Mouse (Mus musculus) heart, postnatal 25 days (tissue): ENCODE measurements around the gene BC017158. TPM values are rescaled to one million over a fixed set of nuclear protein-coding genes. Genes with fewer than 3 reads are reported as not detected.
A peak's percentile ranks its signal among the peaks of the same experiment; 100 is the strongest.

Experiments used
- DNase-seq: peaks from one replicate; pipeline ENCODE4 v3.0.0; 2022; ENCODE audit warnings: low spot score
- intact Hi-C: fragments of 180-260 bp; cut with DNase I; formaldehyde crosslinking; loops from one replicate; pipeline ENCODE4 v1.15.1; 2025
- total RNA-seq, 2 experiments: library from RNA; stranded (reverse); gene quantifications; 2 replicates each; pipeline ENCODE4 v1.2.3; 2021

BC017158 gene
- total RNA-seq, 2 experiments from 2014 or later, result 6.1 to 6.4 TPM

DNA sequence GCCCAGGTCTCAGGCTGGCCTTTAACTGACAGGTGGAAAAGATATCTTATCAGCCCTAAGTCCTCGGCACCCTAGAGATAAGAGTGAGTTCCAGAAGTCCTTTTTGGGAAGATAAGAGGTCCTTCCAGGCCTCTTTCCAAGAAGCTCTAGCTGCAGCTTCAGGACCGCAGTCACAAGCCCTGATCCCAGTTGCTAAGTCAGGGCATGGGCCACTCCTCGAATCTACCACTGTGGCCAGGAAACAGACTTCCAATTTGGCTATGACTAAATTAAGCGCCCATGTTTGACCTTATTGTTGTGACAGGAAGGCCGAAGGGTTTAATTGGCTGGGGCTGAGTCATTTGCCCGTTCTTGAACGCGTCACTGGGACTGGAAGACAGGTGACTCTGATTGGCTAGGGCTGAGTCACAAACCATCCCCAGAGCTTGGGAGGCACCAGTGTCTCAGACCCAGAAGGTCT lies 12.3 kb upstream of the BC017158 start:
- intact Hi-C loops, result no loop called here
- peak; percentile 35 for DNase-seq

GRCm38 (mm10) chr7:128309776-128310175 lies 11.8 kb upstream of the BC017158 start:
- intact Hi-C loops, result loop anchor here (10.0 kb wide), 1 partner anchor 395 kb away; no protein-coding TSS in a partner anchor
- no peak for DNase-seq

- intact Hi-C loops, result loop anchor here (10.0 kb wide), 1 partner anchor 396 kb away; no protein-coding TSS in a partner anchor
- no peak for DNase-seq
These were observed 11.2 kb upstream of the BC017158 start for GRCm38 (mm10) chr7:128309216-128309615.

DNA sequence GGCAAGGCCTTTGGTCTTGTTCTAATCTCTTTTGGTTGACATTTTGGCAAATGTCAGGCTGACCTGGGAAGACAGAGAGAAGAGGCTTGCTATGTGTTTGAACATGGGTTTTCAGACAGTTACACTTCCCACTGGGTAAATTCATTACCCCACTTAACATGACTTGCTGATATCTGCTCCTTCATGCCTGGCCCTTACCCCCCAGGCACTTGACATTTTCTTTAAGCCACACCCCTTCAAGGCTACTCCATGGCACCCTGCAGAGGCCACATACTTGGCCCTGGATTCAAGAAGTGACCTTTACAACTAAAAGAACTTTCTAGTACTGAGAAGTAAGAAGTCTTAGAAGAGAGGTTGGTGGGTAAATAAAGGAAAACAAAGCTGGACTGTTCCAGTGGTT lies 9.9 kb upstream of the BC017158 start:
- no peak for DNase-seq
- intact Hi-C loops, result loop anchor here (10.0 kb wide), 1 partner anchor 397 kb away; no protein-coding TSS in a partner anchor

DNA sequence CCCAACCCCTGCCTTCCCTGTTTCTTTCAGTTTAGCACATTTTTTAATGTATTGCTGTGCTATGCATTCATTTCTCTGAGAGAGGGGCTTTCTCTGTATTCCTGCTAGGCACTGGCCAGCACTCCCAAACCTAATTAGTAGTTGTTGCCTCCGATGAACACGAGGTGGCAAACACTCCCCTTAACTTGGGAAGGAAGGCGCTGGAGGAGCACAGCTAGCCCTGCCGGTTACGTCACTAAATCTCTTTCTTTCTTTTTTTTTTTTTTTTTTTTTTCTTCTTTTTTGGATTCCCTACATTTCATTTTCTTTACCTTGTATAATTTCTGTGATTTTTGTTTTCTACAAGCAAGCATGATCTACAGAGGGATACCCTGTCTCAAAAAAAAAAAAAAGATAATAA lies 6.9 kb upstream of the BC017158 start:
- intact Hi-C loops, result loop anchor here (2.0 to 10.0 kb wide), 2 partner anchors 40 to 400 kb away; no protein-coding TSS in a partner anchor
- no peak for DNase-seq

DNA sequence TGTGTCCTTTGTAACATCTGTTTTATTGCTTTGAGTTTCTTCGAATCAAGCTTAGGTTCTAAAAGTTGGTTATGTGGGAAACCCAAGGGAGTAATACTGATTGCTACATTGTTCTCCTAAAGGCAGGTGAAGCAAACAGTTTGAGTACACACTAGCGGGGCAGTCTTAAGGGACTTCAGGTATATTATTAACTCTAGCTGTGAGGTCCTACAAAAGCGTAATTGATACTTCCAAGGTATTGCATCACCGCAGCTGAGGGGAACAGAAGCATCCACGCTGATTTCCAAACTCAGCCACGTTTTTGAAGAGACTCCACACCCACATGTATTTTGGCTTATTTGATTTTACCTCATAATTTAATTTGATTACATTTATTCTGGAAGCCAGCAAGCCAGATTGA lies 6.2 kb upstream of the BC017158 start:
- intact Hi-C loops, result loop anchor here (2.0 to 10.0 kb wide), 2 partner anchors 41 to 401 kb away; no protein-coding TSS in a partner anchor
- DNase-seq, result no peak

GRCm38 (mm10) chr7:128302151-128302550 lies 4.2 kb upstream of the BC017158 start:
- intact Hi-C loops, result loop anchor here (10.0 kb wide), 1 partner anchor 403 kb away; no protein-coding TSS in a partner anchor

GRCm38 (mm10) chr7:128300952-128301351 lies 3.0 kb upstream of the BC017158 start:
- intact Hi-C loops, result loop anchor here (10.0 kb wide), 1 partner anchor 404 kb away; no protein-coding TSS in a partner anchor
- no peak for DNase-seq

More at GRCm38 (mm10) chr7:128302151-128302550, 4.2 kb upstream of the BC017158 start:
- DNase-seq, result no peak

GRCm38 (mm10) chr7:128298481-128299342 lies 742 bp upstream of the BC017158 start:
- DNase-seq, result no peak
- intact Hi-C loops, result no loop called here

- intact Hi-C loops, result loop anchor here (2.0 kb wide), 1 partner anchor 48 kb away; no protein-coding TSS in a partner anchor
- DNase-seq, result no peak
These were observed 716 bp downstream of the BC017158 start for GRCm38 (mm10) chr7:128297291-128297616.

DNA sequence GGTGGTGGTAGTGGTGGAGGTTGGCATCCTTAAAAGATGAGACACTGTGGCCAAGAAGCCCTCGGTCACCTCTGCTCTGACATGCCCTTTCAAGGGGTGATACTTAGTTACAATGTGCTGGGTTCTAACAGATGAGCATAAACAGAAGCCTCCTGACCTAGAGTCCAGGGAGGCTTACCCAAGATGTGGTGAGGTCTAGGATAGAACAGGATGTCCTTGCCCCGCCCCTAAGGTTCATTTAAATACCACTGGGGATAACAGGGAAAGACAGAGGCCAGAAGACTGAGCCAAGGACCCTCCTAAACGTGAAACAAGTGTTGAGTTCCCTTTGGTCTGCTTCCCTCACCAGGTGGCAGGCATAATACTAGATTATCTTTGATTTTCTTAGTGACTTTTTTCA lies 1.5 kb downstream of the BC017158 start:
- intact Hi-C loops, result loop anchor here (2.0 kb wide), 1 partner anchor 48 kb away; no protein-coding TSS in a partner anchor
- no peak for DNase-seq

- intact Hi-C loops, result no loop called here
- no peak for DNase-seq
These were observed 3.2 kb downstream of the BC017158 start for GRCm38 (mm10) chr7:128294785-128295184.

GRCm38 (mm10) chr7:128288923-128289544 lies 8.9 kb downstream of the BC017158 start:
- intact Hi-C loops, result no loop called here
- no peak for DNase-seq

DNA sequence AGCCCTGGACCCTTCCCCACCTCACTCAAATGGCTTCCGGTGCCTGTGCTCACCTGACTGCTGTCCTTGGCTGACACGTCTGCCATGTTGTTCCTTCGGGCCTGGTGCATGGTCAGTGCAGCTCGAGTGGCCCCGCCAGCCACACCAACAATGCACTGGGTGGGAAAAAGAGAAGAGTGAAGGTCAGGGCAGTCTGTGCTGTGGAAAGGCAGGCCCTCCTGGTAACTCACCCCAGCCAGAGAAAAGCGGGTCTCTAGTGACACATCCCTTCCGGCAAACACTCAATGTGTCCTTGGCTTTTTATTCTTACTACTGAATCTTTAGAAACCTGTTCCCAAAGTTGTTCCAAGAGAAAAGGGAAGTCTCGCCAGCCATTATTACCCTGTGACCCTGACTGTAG lies 12.9 kb downstream of the BC017158 start:
- no peak for DNase-seq
- intact Hi-C loops, result no loop called here

DNA sequence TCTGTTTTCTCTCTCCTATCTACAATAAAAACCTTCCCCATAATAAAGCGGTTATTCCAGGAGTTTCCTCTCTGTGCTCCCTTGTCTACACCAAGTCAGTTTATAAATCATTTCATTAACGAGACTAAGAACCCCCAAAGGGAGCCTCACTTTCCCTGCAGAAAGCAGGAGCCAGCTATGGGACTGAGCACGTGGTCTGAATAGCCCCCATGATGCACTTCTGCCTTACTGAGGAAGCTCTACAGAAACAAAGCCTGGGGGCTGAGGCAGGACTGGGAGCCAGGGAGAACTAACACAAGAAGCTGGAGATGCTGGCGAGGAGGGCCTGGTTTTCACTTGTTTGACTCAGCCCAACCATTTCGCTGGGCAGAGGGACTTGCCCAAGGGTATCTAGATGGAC lies 13.9 kb downstream of the BC017158 start:
- DNase-seq, result no peak

DNA sequence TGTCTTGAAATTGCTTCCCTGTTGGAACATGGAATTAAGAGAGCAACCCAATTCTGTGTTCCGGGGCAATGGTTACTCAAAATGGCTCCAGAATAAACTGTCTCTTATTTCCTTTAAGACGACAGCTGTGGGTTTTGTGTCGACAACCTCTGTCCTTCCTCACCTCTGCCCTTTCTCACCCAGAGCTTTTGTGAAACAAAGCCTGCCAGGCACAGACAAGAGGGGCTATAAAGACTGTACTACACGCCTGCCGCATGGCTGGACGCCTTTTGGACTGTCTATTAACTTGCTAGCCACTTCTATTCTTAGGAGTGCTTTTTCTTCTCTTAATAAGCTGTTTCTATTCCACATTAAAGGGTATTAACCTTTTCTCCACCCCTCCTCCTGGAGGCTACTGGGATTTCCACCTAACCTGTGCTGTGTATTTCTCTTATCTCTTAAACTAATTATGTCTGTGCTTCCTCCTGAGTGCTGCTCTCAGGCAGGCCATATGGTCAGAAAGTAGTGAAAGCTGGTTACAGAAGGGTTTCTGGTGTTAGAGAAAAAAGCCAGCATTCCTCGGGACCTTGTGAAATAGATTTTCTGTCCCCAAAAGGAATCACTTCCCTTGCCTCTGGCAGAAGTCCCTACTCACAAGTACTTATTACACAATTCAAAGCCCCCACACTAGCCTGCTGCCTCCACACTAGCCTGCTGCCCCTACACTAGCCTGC lies 15.3 kb downstream of the BC017158 start:
- intact Hi-C loops, result loop anchor here (5.0 kb wide), 1 partner anchor 165 kb away; no protein-coding TSS in a partner anchor
- no peak for DNase-seq

More for the DNA sequence above, 13.9 kb downstream of the BC017158 start:
- intact Hi-C loops, result loop anchor here (5.0 kb wide), 1 partner anchor 163 kb away; no protein-coding TSS in a partner anchor

DNA sequence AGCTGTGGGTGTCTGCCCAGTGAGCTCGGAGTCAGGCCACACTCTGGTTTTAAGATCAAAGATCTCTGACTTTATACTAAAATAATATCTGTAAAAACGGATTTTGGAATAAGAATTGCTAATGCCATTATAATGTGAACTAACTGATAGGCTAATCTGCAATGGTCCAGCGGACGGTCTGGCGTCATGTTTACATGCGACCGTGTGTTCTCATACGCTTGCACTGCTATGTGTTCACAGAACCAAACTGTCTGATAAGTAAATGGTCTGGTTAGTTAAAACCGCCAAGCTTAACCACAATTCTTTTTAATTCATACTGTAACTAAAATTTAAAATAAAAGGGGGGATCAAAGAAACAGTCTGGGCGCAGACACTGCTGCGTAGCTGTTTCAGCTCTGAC lies 16.2 kb downstream of the BC017158 start:
- intact Hi-C loops, result loop anchor here (5.0 kb wide), 1 partner anchor 166 kb away; no protein-coding TSS in a partner anchor
- no peak for DNase-seq

- intact Hi-C loops, result loop anchor here (5.0 kb wide), 1 partner anchor 168 kb away; no protein-coding TSS in a partner anchor
- no peak for DNase-seq
These were observed 18.2 kb downstream of the BC017158 start for GRCm38 (mm10) chr7:128279750-128280149.

GRCm38 (mm10) chr7:128276051-128276450 lies 21.9 kb downstream of the BC017158 start:
- no peak for DNase-seq
- intact Hi-C loops, result no loop called here

- DNase-seq, result no peak
- intact Hi-C loops, result no loop called here
These were observed 26.5 kb downstream of the BC017158 start for GRCm38 (mm10) chr7:128271496-128271895.
